Mouse (Mus musculus) CH12F3 (cell line): ENCODE results near the gene Kcng3.

ENCODE experiments used
- in situ Hi-C: fragments of 300-500 bp; cut with MboI; formaldehyde crosslinking; loops from 2 replicates; pipeline ENCODE4 v1.14.3; 2020; ENCODE audit warnings: low sequenced_read_pairs

Kcng3 gene

GRCm38 (mm10) chr17:83632653-83633570 is 1.2 kb upstream of the Kcng3 start:
- in situ Hi-C loops, result no loop called here

DNA sequence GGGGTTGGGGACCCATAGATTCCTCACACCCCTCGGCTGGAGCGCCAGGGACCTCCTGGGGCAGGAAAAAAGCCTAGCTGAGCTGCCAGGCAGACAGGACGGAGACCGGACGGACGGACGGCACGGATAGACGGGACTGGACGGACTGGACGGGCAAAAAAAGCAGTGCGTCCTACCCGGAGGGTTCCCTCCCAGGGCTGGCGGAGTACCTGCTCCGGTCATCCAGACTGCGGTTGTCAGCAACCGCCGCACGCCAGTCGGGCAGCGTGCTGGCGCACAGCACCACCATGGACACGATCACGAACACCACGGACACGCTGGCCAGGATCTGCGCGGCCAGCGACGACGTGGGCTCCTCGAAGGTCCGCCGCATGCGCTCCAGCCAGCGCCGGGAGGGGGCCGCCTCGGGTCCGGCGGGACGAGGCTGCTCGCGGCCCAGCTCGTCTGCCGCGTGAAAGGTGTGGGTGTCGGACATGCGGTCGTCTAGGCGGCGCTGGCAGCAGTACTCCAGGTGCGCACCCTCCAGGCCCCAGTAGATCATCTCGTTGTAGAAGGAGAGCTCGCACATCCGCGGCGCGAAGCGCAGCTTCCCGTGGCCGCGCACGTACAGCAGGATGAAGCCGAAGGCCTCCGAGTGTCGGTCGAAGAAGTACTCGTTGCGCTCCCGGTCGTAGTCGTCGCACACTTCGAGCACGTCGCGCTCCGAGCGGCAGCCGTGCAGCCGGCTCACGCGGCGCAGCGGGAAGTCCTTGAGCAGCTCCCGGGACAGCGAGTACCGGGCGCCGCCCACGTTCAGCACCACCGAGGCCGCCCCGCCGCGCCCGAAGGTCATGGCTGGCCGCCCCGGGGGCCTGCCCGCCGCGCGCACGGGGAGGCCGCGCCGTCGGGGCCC is 662 bp downstream of the Kcng3 start:
- in situ Hi-C loops, result no loop called here

DNA sequence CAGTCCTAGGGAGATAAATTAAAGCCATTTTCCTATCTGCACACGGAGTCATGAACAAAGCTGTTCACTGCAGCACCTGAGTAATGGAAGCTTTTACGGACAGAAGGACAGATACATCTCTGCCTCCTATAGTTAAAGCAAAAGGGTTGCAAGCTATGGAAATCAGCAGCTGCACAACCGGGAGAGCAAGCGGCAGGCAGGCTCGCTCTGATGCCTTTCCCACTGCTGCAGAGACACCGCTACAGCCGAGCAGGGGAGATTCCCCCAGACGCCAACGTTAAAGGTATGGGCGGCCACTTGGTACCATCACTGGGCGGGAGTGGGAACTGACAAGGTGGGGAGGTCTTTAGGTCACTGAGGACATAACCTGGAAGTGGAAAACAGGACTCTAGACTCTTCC is 17.8 kb downstream of the Kcng3 start:
- in situ Hi-C loops, result no loop called here

DNA sequence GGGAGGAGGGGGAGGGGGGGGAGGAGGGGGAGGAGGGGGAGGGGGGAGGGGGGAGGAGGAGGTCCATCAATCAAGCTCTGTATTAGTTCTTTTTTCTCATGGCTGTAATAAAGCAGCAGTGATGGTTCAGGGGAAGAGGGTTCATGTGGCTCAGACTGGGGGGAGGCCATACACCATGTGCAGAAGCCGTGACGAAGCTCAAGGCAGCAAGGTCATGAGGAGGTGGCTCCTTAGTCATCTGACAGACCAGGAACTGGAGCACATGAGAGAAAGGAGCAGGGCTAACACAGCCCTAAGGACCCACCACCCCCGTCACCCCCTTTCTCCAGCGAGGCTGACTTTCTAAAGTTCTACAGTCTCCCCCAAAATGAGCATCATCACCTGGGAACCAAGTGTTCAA is 22.2 kb downstream of the Kcng3 start:
- in situ Hi-C loops, result no loop called here

DNA sequence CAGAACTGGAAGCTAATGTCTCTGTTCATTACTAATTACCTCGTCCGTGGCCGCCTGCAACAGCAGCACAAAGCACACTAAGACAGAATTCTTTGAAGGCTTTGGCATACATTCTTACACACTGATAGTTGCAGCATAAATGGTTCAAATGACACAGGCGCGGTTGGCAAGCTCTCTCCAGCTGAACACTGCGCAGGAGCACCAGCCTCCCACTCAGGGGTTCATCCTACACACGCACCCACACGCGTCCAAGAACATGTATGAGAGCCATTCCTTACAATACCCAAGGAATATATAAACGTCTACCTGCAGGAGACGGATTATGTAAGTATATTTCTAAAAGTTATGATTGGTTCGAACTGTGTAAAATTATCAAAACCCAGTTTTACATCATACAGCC is 30.7 kb downstream of the Kcng3 start:
- in situ Hi-C loops, result no loop called here

GRCm38 (mm10) chr17:83595966-83596365 is 35.7 kb downstream of the Kcng3 start:
- in situ Hi-C loops, result no loop called here

DNA sequence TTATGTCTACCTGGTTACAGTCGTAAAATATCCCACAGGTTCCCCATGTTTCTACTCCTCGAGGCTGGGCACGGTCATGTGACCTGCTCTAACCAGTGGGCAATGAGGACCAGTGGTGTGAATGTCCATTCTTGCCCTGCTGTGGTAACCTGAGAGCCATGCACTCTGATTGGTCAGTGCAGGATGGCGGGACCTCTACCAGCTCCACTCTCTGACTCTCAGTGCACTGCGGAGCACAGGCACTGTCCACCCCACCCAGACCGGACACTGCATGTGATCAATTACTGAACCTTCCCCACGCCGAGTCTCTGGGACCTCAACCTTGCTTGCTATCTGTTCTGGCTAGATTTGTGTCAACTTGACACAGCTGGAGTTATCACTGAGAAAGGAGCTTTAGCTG is 37.2 kb downstream of the Kcng3 start:
- in situ Hi-C loops, result no loop called here

DNA sequence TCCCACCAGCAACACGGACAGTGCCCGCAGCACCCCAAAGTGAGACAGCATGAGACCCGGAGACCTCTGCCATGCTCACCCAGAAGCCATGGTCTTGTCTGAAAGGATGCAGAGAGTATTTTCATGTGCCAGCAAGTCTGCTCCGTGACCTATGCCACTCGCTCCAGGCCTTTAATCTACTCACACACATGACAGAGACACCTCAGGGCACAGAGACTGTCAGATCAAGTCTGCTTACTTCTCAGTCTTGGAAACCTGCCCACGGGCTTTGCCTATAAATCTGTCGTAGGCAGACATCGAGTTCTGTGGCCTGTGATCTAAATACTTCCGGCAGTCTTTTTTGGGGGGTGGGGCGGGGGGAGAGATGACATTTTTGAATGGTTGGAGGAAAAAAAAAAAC is 38.3 kb downstream of the Kcng3 start:
- in situ Hi-C loops, result no loop called here

DNA sequence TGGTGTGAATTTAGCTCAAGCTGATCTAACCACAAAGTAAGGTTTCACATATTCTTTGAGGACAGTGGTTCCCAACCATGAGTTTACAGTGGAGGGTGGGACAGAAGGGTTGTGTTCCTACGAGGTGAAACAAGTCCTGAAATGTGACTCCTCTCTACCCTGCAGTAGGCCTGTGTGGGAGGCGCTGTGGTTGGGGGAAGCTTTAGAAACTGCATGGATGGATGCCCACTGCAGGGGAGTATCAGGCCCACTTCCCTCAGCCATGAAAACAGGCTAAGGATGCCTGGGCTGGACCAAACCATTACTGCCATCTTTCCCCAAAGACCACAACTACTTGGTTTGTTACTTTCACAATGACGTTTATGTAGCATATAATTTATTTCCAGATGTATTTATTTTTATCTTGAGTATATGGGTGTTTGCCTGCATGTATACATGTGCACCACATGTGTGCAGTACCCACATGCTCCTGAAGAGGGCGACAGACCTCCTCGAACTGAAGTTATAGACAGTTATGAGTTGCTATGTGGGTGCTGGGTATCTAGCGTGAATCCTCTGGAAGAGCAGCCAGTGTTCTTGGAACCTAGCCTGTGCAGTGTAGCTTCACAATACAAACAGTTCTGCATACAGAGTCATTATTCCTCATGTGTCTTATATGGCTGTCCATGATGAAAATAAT is 42.9 kb downstream of the Kcng3 start:
- in situ Hi-C loops, result no loop called here

- in situ Hi-C loops, result no loop called here
Measured at GRCm38 (mm10) chr17:83587731-83588130, 44.0 kb downstream of the Kcng3 start.

GRCm38 (mm10) chr17:83582585-83582984 is 49.1 kb downstream of the Kcng3 start:
- in situ Hi-C loops, result no loop called here

GRCm38 (mm10) chr17:83580734-83581133 is 51.0 kb downstream of the Kcng3 start:
- in situ Hi-C loops, result no loop called here

DNA sequence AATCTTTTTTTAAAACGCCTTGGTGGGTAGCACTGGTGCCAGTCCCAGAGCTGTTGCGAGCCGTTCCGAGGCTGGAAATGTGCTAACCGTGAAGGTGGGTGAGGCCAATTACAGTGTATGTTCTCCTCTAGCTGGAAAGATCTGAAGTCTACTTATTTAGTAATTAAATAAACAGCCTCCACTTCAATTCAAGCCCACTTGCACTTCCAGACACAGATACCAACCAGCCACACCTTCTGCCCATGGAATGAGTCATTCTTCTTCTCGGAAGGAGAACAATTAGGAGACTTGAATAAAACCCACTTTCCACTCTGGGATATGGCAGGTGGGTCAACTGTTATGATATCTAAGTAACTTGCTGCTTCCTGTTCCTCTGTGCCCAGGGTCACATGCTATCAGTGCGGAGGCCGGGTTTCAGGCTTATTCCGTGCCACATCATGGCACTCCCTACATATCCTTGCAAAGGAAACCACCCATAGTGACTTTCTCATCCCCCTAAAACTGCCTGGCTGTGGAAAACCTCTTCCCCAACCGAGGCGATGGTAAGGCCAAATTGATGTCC is 54.8 kb downstream of the Kcng3 start:
- in situ Hi-C loops, result no loop called here

DNA sequence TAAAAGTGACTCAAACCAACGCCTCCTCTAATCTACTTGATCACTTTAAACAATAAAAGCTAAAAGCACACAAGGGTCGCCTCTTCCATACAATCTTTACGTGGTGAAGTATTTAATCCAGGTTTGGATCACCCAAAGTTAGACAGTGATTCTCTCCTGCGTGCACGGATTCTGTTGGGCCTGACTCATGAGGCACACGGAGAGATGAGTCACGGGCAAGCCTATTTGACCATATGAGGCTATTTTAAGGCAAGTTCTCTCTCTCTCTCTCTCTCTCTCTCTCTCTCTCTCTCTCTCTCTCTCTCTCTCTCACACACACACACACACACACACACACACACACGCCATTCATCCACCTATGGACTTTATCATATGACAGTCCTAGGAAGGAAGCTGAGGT is 57.1 kb downstream of the Kcng3 start:
- in situ Hi-C loops, result no loop called here

- in situ Hi-C loops, result no loop called here
Measured at GRCm38 (mm10) chr17:83573128-83573527, 58.6 kb downstream of the Kcng3 start.

DNA sequence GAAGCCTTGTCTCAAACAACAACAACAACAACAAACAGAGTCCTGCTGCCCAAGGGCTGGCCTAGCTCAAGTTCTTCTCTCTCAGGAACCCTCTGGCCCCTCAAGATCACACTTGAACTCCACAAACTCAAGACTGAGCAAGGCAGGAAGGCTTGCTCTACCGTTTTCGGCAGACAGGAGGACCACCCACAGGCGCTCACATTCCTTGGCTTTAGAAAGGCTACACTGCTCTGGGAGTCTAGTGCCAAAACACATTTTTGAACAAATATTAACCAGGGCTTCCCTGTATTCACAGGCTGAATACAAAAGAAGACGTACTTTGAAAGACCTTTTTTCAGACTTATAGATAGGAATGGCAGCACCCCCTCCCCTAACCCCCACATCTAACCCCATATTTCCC is 59.3 kb downstream of the Kcng3 start:
- in situ Hi-C loops, result no loop called here

DNA sequence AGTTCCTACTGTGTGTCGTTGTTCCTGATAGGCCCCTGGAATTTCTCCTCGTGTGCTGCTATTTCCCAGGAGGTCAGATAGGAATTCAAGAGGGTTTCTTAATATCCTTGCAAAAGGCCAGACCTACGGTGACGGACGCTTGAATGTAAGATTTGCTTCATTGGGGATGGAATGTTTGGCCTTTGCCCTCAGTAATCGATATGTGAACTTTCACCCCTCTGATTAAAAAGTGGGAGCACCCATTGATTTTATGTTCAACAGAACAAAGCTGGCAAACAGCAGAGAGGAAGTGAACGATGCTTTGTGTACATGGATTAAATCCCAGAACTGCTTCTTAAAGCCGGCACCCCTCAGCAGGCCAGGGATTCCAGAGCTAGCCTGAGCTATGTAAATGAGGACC is 64.3 kb downstream of the Kcng3 start:
- in situ Hi-C loops, result no loop called here

DNA sequence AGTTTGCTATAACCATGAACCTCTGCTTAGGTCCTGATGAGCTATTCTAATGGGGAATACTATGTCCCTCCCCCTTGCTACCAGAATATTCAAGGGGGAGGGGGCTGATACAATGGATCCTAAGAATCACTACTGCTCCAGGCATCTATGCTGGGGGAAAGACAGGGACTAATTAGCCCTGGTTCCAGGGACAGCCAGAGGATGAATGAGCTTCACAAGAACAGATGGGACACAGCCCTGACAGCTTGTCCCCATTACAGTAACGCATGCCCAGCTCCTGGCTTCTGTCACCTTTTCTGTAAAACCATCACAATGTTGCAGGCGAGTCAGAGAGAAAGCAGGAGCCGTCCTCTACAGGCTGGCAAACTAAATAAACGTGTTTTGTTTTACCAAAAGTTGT is 66.2 kb downstream of the Kcng3 start:
- in situ Hi-C loops, result no loop called here

GRCm38 (mm10) chr17:83564119-83564820 is 67.4 kb downstream of the Kcng3 start:
- in situ Hi-C loops, result no loop called here

DNA sequence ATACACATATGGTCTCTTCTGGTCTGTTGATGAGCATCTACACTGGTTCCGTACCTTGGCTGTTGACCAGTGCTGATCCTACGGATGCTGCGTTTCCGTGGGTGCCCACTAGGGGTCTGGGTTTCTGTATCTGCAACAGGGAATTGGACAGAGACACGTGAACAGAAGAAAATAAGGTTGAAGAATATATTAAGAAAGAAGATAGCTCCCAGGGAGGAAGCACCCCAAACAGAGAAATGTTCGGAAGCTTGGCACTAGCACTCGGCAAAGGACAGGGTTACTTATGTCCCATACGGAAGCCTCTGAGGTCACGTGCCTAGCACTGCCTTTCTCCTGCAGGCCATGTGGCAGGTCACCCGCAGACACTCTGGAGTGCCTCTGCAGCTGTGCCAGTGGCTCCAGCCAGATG is 68.0 kb downstream of the Kcng3 start:
- in situ Hi-C loops, result no loop called here
